In genomic region chr2:80178154-80178553, GRCm38 (mm10) we compare ENCODE assay signal across 23 mouse cellular contexts. TPM values are rescaled to one million over a fixed set of nuclear protein-coding genes. Genes with fewer than 3 reads are reported as not detected.
DNase-seq lines count a peak whose midpoint lies in the region; ATAC-seq and TF ChIP-seq lines count a peak whose summit lies in the region.
"Had no signal": no experiment of that assay in that cellular context is flagged by ENCODE, and none has a peak within 500 bp of the region (broad histone marks: within the 10 kb centered on the region; RNA-seq: fewer than 3 reads in every experiment).

No protein-coding gene starts in this region.

- H3K27ac ChIP-seq in kidney, embryonic 14.5 days (ENCODE audit: low read depth, low read length): no peak overlapping the region
- H3K27ac ChIP-seq in kidney, postnatal 0 days: no peak overlapping the region
- no peak overlapping the region for H3K27ac ChIP-seq in lung, postnatal 0 days (ENCODE audit: low read length)
- H3K27ac ChIP-seq: embryonic facial prominence, embryonic 12.5 days; embryonic facial prominence, embryonic 15.5 days; gastrocnemius, adult 2 months; hindbrain, embryonic 12.5 days; hindbrain, embryonic 15.5 days had no signal

- no peaks in the 10 kb centered on the region for H3K9me3 ChIP-seq in kidney, embryonic 14.5 days (ENCODE audit: control insufficient read depth, low read length)
- H3K9me3 ChIP-seq in kidney, postnatal 0 days (replicated peaks; ENCODE audit: low read length): no peaks in the 10 kb centered on the region
- H3K9me3 ChIP-seq in lung, postnatal 0 days (ENCODE audit: low read length): no peaks in the 10 kb centered on the region
- H3K9me3 ChIP-seq: embryonic facial prominence, embryonic 12.5 days; embryonic facial prominence, embryonic 15.5 days; hindbrain, embryonic 12.5 days; hindbrain, embryonic 15.5 days had no signal

- no peak for TF ChIP-seq POLR2A in lung, adult 2 months (IDR thresholded peaks at IDR 0.05; ENCODE audit: borderline replicate concordance, extremely low read depth, low read depth, low read length)

- 23% methylated on average over 3 of the region's 3 CpGs for WGBS in kidney, embryonic 14.5 days
- 18% methylated on average over 3 of the region's 3 CpGs for WGBS in kidney, postnatal 0 days
- 29% methylated on average over 3 of the region's 3 CpGs for WGBS in lung, postnatal 0 days
- WGBS in lung, adult 2 months: 52% methylated on average over 3 of the region's 3 CpGs

- no peak overlapping the region for H3K4me2 ChIP-seq in kidney, embryonic 14.5 days (replicated peaks; ENCODE audit: low read depth, low read length)
- H3K4me2 ChIP-seq in kidney, postnatal 0 days (ENCODE audit: low read length): no peak overlapping the region
- no peak overlapping the region for H3K4me2 ChIP-seq in lung, postnatal 0 days (replicated peaks; ENCODE audit: low read depth, low read length)
- H3K4me2 ChIP-seq: embryonic facial prominence, embryonic 12.5 days; embryonic facial prominence, embryonic 15.5 days; heart, embryonic 11.5 days; hindbrain, embryonic 12.5 days; hindbrain, embryonic 15.5 days had no signal

- no peaks in the 10 kb centered on the region for H3K36me3 ChIP-seq in kidney, embryonic 14.5 days (ENCODE audit: control insufficient read depth, insufficient read depth, low read length)
- H3K36me3 ChIP-seq in kidney, postnatal 0 days (ENCODE audit: insufficient read depth, low read length): no peaks in the 10 kb centered on the region
- no peaks in the 10 kb centered on the region for H3K36me3 ChIP-seq in lung, postnatal 0 days (ENCODE audit: insufficient read depth, low read length)
- H3K36me3 ChIP-seq: embryonic facial prominence, embryonic 12.5 days; embryonic facial prominence, embryonic 15.5 days; hindbrain, embryonic 12.5 days; hindbrain, embryonic 15.5 days had no signal

- TF ChIP-seq CTCF in kidney, postnatal 0 days (IDR thresholded peaks at IDR 0.05; ENCODE audit: low read depth): no peak
- TF ChIP-seq CTCF in lung, postnatal 0 days (IDR thresholded peaks at IDR 0.05): no peak
- TF ChIP-seq CTCF in lung, adult 2 months (IDR thresholded peaks at IDR 0.05; ENCODE audit: insufficient read depth, low read length): no peak

- no peak for DNase-seq in kidney, postnatal 25 days
- DNase-seq in kidney, postnatal 0 days (ENCODE audit: low spot score): peak; percentile 89
- DNase-seq in kidney, postnatal 14 days: no peak
- peak; percentile 11 for DNase-seq in lung, postnatal 0 days (ENCODE audit: low spot score)
- DNase-seq in lung, adult 2 months: no peak
- DNase-seq: adrenal gland, adult 8-10 months; adrenal gland, postnatal 25 days; cerebellum, adult 11-12 months; cerebellum, adult 8-10 months; cerebellum, postnatal 10 days; cerebellum, postnatal 36 days; forebrain, postnatal 0 days; gastrocnemius, adult 2 months; gastrocnemius, postnatal 14 days had no signal

- H3K4me3 ChIP-seq in kidney, embryonic 14.5 days (ENCODE audit: low read length): no peak overlapping the region
- H3K4me3 ChIP-seq in kidney, postnatal 0 days (replicated peaks; ENCODE audit: low read depth, low read length): no peak overlapping the region
- no peak overlapping the region for H3K4me3 ChIP-seq in lung, postnatal 0 days (ENCODE audit: low read depth, low read length)
- H3K4me3 ChIP-seq in lung, adult 2 months (replicated peaks; ENCODE audit: extremely low read depth, low read depth, low read length): no peak overlapping the region
- H3K4me3 ChIP-seq: embryonic facial prominence, embryonic 12.5 days; embryonic facial prominence, embryonic 15.5 days; gastrocnemius, adult 2 months; hindbrain, embryonic 12.5 days; hindbrain, embryonic 15.5 days had no signal

- no peak overlapping the region for H3K9ac ChIP-seq in kidney, embryonic 14.5 days (ENCODE audit: low read depth, low read length)
- H3K9ac ChIP-seq in kidney, postnatal 0 days (ENCODE audit: low read depth, low read length): no peak overlapping the region
- H3K9ac ChIP-seq in lung, postnatal 0 days (replicated peaks; ENCODE audit: low read depth): no peak overlapping the region
- H3K9ac ChIP-seq: embryonic facial prominence, embryonic 12.5 days; embryonic facial prominence, embryonic 15.5 days; forebrain, postnatal 0 days; hindbrain, embryonic 12.5 days; hindbrain, embryonic 15.5 days had no signal

- peak; percentile 75 for ATAC-seq in kidney, embryonic 14.5 days (ENCODE audit: low FRiP score, low TSS enrichment)
- ATAC-seq in kidney, postnatal 0 days (replicated peaks; ENCODE audit: low FRiP score, low read depth): no peak; the same call in 1 of the 2 replicates
- no peak for ATAC-seq in lung, postnatal 0 days
- ATAC-seq: CD4-positive, CD25-positive, alpha-beta regulatory T cell, adult 4 months; forebrain, embryonic 14.5 days; forebrain, postnatal 0 days had no signal

- no peak for TF ChIP-seq EP300 in lung, postnatal 0 days (IDR thresholded peaks at IDR 0.05)

- H3K27me3 ChIP-seq in kidney, embryonic 14.5 days (ENCODE audit: control insufficient read depth, insufficient read depth, low read length): no peaks in the 10 kb centered on the region
- no peaks in the 10 kb centered on the region for H3K27me3 ChIP-seq in kidney, postnatal 0 days (ENCODE audit: insufficient read depth, low read length)
- H3K27me3 ChIP-seq in lung, postnatal 0 days (replicated peaks; ENCODE audit: insufficient read depth, low read length): no peaks in the 10 kb centered on the region
- H3K27me3 ChIP-seq: embryonic facial prominence, embryonic 12.5 days; embryonic facial prominence, embryonic 15.5 days; hindbrain, embryonic 12.5 days; hindbrain, embryonic 15.5 days had no signal

- no peaks in the 10 kb centered on the region for H3K4me1 ChIP-seq in kidney, embryonic 14.5 days (ENCODE audit: control insufficient read depth, insufficient read depth, low read length)
- no peaks in the 10 kb centered on the region for H3K4me1 ChIP-seq in kidney, postnatal 0 days (replicated peaks; ENCODE audit: insufficient read depth, low read length)
- H3K4me1 ChIP-seq in lung, postnatal 0 days (ENCODE audit: insufficient read depth, low read depth, low read length): no peaks in the 10 kb centered on the region
- no peaks in the 10 kb centered on the region for H3K4me1 ChIP-seq in lung, adult 2 months (ENCODE audit: control insufficient read depth, insufficient read depth, low read length)
- H3K4me1 ChIP-seq: embryonic facial prominence, embryonic 12.5 days; embryonic facial prominence, embryonic 15.5 days; hindbrain, embryonic 12.5 days; hindbrain, embryonic 15.5 days had no signal

RNA-seq across cellular contexts. Expression of gene Pde1a, which starts 48.9 kb away (rescaled TPM):
- polyA plus RNA-seq in kidney, embryonic 14.5 days (2014; fragmentation: Nextera tagmentation; extraction: Ambion mirVana): 17.8 and 20.2 TPM in 2 replicates
- 35.2 and 37.5 TPM in 2 replicates for polyA plus RNA-seq in kidney, postnatal 0 days (2015; fragmentation: Nextera tagmentation; extraction: Ambion mirVana)
- polyA plus RNA-seq in lung, postnatal 0 days (2015; fragmentation: Nextera tagmentation; extraction: Ambion mirVana): 11.6 and 13.5 TPM in 2 replicates
- polyA plus RNA-seq in lung, adult 2 months (2012; rRNA removed): 1.6 and 3.1 TPM in 2 replicates
- polyA plus RNA-seq: C2C12; CD4-positive, CD25-positive, alpha-beta regulatory T cell, adult 4 months had no signal

Comparison
In these comparisons a context has a peak if more than half of its experiments do, and no peak if none do; other contexts are left out.
1. DNase-seq: peak in kidney, postnatal 0 days (single experiment) and lung, postnatal 0 days (single experiment); none in kidney, postnatal 25 days (0 of 2), kidney, postnatal 14 days (single experiment) and lung, adult 2 months (single experiment).